Mouse (Mus musculus): ENCODE measurements at regions not wholly inside any gene's neighbourhood (a gene's known extent, or its start where the extent isn't known, plus 50 kb on each side); places are given as distances from the start of the nearest gene placed in this dataset.

GRCm38 (mm10) chr15:57033012-57033411, 444.4 kb downstream of the Slc22a22 start:
- TF ChIP-seq POLR2A (IDR thresholded peaks at IDR 0.05; ENCODE audit: borderline replicate concordance, extremely low read depth, low read depth, low read length), result no peak
- no peak for TF ChIP-seq CTCF (IDR thresholded peaks at IDR 0.05; ENCODE audit: insufficient read depth, low read length)

All from lung, adult 2 months (tissue).